Mouse (Mus musculus): ENCODE data around the gene Krt80. TPM values are rescaled to one million over a fixed set of nuclear protein-coding genes. Genes with fewer than 3 reads are reported as not detected.

Gene Krt80
- polyA plus RNA-seq (2014; fragmentation: Nextera tagmentation; extraction: Ambion mirVana) = 0.09 TPM in 1 of 2 replicates, not detected in the other

DNA sequence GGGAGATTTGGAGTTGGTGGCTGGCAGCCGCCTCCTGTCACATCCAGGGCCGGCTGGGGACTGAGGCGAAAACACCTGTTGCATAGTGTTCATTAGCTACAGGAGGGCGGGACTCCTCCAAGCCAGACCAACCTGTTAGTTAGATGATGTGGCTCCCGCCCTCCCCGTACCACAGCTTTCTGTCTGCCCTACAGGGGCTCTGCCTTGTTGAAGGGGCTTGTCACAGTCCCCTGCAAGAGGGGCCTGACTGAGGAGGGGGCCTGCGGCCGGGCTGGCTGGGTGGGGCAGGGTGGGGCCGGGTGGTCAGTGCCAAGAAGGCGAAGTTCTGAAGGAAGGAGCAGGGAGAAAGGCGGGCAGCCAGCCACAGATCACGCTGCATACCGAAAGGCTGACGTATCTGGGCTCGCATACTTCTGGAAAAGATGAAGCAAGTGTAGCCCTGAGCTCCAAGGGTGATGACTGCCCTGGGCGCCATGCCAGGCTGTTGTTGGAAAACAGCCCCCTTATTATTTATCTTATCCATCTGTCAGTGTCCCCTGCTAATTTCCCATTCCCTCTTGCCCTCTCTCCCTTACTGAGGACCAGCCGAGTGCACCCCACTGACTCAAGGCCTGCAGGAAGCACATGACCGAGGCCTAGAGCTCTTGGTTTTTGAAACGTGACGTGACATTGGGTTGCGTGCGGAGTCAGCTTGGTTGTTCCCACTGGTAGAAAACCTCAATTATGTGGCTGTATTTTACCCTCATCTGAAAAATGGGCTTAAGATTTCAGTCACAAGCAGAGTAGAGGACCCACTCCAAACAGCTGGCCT lies at the start of gene Krt80:
Krt80 (minus strand) TSS at position 62 of the 811 bp plus-strand sequence.
- no peaks in the 10 kb centered on the region for H3K36me3 ChIP-seq (ENCODE audit: control insufficient read depth, insufficient read depth, low read length)
- H3K9ac ChIP-seq (ENCODE audit: low read depth, low read length) = no peak within 1 kb of the TSS
- no peaks in the 10 kb centered on the region for H3K4me1 ChIP-seq (replicated peaks; ENCODE audit: control insufficient read depth, insufficient read depth, low read length)
- ATAC-seq (ENCODE audit: low FRiP score) (no peak), DNase-seq (ENCODE audit: low spot score) (no peak)
- H3K4me3 ChIP-seq (ENCODE audit: low read depth, low read length) = no peak within 1 kb of the TSS
- WGBS = 64% methylated on average over 22 of the region's 22 CpGs
- no peak within 1 kb of the TSS for H3K4me2 ChIP-seq (replicated peaks; ENCODE audit: low read depth, low read length)
- H3K27ac ChIP-seq (ENCODE audit: low read depth, low read length) = no peak within 1 kb of the TSS
- H3K9me3 ChIP-seq (ENCODE audit: control insufficient read depth, low read length) = no peaks in the 10 kb centered on the region
- H3K27me3 ChIP-seq (ENCODE audit: control insufficient read depth, insufficient read depth, low read length) = no peaks in the 10 kb centered on the region

DNA sequence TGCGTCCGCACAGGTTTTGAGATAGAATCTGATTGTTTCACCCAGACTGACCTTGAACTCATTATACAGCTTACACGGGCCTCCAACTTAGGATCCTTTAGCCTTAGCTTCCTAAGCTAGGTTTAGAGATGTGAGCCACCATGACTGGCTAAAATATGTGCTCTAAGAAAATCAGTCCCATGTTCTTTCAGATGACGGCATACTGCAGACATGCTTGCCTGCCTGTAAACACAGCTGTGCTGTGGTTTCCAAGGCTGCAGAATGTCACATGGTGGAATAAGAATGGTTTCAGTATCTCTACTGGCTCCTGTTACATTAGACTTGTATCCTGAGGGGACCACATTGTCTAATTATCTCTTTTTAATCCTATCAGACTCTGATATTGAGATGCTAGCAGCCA lies 49.0 kb upstream of the Krt80 start:
- H3K4me1 ChIP-seq (replicated peaks; ENCODE audit: control insufficient read depth, insufficient read depth, low read length) = no peaks in the 10 kb centered on the region
- no peaks in the 10 kb centered on the region for H3K36me3 ChIP-seq (ENCODE audit: control insufficient read depth, insufficient read depth, low read length)
- no peak overlapping the region for H3K4me2 ChIP-seq (replicated peaks; ENCODE audit: low read depth, low read length)
- no peak overlapping the region for H3K4me3 ChIP-seq (ENCODE audit: low read depth, low read length)
- no peaks in the 10 kb centered on the region; the same call in 1 of the 2 replicates for H3K27me3 ChIP-seq (ENCODE audit: control insufficient read depth, insufficient read depth, low read length)
- 94% methylated on average over 4 of the region's 4 CpGs for WGBS
- no peak for DNase-seq (ENCODE audit: low spot score)
- H3K9ac ChIP-seq (ENCODE audit: low read depth, low read length) = no peak overlapping the region
- no peaks in the 10 kb centered on the region for H3K9me3 ChIP-seq (ENCODE audit: control insufficient read depth, low read length)
- no peak overlapping the region for H3K27ac ChIP-seq (ENCODE audit: low read depth, low read length)
- no peak for ATAC-seq (ENCODE audit: low FRiP score)

DNA sequence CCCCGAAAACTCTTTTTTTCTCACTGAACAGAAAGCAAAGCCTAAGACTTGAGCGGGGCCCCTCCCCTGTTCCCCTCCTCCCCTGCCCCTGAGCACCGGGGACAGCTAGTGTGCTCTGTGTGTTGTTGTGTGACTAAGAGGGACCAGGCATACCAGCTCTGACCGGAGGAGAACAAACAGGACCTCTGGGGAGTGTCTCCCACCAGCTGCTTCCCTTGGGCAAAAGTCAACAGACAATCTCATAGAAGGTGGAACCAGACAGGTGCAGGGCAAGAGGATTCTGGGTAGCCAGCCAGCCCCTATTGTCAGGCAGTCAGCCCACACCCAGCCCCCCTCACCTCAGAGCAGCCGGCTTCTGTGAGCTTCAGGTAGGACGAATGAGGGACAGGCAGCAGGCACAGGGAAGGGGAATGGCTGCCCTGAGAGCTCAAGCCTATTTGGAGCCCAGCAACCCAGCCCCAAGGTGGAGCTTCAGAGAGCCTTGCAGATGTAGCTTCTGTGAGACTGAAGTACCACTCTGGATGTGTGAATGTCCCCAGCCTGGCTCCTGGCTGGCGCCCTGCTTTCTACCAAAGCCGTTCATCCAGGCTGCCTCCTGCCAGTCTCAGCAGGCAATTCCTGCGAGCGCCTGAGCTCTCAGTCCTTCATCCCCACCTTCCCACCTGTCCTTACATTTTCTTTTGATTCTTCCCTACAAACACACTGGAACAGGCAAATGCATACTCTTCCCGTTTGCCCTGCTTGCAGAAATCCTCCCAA lies 45.0 kb upstream of the Krt80 start:
- Histone ChIP-seq H3K27me3 (ENCODE audit: control insufficient read depth, insufficient read depth, low read length) (peaks cover 12% of the 10 kb centered on the region), H3K4me3 (ENCODE audit: low read depth, low read length) (no peak overlapping the region), H3K27ac (ENCODE audit: low read depth, low read length) (no peak overlapping the region), H3K4me1 (replicated peaks; ENCODE audit: control insufficient read depth, insufficient read depth, low read length) (no peaks in the 10 kb centered on the region), H3K9ac (ENCODE audit: low read depth, low read length) (no peak overlapping the region), H3K9me3 (ENCODE audit: control insufficient read depth, low read length) (no peaks in the 10 kb centered on the region), H3K4me2 (replicated peaks; ENCODE audit: low read depth, low read length) (no peak overlapping the region), H3K36me3 (ENCODE audit: control insufficient read depth, insufficient read depth, low read length) (no peaks in the 10 kb centered on the region)
- WGBS = 49% methylated on average over 11 of the region's 11 CpGs
- DNase-seq (ENCODE audit: low spot score) = no peak
- ATAC-seq (ENCODE audit: low FRiP score) = no peak

DNA sequence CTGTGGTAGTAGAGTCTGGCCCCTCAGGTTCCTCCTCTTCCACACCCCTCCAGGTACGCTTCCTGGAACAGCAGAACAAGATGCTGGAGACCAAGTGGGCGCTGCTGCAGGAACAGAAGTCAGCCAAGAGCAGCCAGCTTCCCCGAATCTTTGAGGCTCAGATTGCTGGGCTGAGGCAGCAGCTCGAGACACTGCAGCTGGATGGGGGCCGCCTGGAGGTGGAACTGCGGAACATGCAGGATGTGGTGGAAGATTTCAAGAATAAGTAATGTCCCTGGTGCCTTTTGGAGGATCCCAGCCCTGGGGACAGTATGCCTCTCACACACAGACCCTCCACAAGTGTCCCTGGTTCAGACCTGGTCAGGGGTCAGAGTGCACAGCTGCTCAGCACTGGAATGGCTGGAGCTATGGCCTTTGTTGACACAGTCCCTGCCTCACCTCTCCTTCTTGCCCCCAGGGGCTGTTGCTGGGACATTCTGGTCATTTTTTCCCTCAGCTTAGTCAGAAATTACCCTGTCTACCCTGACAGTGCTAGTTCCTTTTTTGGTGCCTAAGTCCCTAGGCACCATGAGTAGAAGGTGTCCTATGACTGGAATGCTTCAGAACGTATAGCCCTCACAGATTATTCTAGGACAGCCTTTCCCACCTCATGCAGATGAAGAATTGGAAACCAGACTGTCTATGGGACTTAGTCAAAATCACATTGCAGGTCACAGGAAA lies 44.1 kb upstream of the Krt80 start:
- Histone ChIP-seq H3K9ac (ENCODE audit: low read depth, low read length) (no peak overlapping the region), H3K4me3 (ENCODE audit: low read depth, low read length) (no peak overlapping the region), H3K36me3 (ENCODE audit: control insufficient read depth, insufficient read depth, low read length) (no peaks in the 10 kb centered on the region), H3K27ac (ENCODE audit: low read depth, low read length) (no peak overlapping the region), H3K27me3 (ENCODE audit: control insufficient read depth, insufficient read depth, low read length) (peaks cover 12% of the 10 kb centered on the region), H3K9me3 (ENCODE audit: control insufficient read depth, low read length) (no peaks in the 10 kb centered on the region), H3K4me1 (replicated peaks; ENCODE audit: control insufficient read depth, insufficient read depth, low read length) (no peaks in the 10 kb centered on the region), H3K4me2 (replicated peaks; ENCODE audit: low read depth, low read length) (no peak overlapping the region)
- ATAC-seq (ENCODE audit: low FRiP score) = no peak
- WGBS = 53% methylated on average over 7 of the region's 7 CpGs
- no peak for DNase-seq (ENCODE audit: low spot score)

DNA sequence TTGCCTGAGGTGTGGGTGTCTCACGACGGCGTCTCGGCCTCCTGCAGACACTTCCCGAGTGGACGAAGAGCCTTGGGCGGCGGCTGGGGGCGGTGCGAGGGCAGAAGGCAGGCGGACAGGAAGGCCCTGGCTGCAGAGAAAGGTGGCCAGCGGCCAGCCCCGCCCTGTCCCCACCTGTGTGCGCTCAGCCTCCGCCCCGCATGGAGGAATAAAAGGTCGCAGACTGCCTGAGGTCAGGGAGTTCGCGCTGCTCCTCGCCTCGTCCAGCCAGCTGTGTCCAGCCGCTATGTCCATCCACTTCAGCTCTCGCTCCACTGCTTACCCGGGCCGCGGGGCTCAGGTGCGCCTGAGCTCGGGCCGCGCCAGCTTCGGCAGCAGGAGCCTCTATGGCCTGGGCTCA lies 42.2 kb upstream of the Krt80 start:
- no peak for ATAC-seq (ENCODE audit: low FRiP score)
- H3K27ac ChIP-seq (ENCODE audit: low read depth, low read length) = no peak overlapping the region
- peaks cover 12% of the 10 kb centered on the region for H3K27me3 ChIP-seq (ENCODE audit: control insufficient read depth, insufficient read depth, low read length)
- H3K36me3 ChIP-seq (ENCODE audit: control insufficient read depth, insufficient read depth, low read length) = no peaks in the 10 kb centered on the region
- H3K9me3 ChIP-seq (ENCODE audit: control insufficient read depth, low read length) = no peaks in the 10 kb centered on the region
- no peak overlapping the region for H3K4me3 ChIP-seq (ENCODE audit: low read depth, low read length)
- H3K9ac ChIP-seq (ENCODE audit: low read depth, low read length) = no peak overlapping the region
- 20% methylated on average over 31 of the region's 31 CpGs for WGBS
- DNase-seq (ENCODE audit: low spot score) = no peak
- no peak overlapping the region for H3K4me2 ChIP-seq (replicated peaks; ENCODE audit: low read depth, low read length)
- no peaks in the 10 kb centered on the region for H3K4me1 ChIP-seq (replicated peaks; ENCODE audit: control insufficient read depth, insufficient read depth, low read length)

DNA sequence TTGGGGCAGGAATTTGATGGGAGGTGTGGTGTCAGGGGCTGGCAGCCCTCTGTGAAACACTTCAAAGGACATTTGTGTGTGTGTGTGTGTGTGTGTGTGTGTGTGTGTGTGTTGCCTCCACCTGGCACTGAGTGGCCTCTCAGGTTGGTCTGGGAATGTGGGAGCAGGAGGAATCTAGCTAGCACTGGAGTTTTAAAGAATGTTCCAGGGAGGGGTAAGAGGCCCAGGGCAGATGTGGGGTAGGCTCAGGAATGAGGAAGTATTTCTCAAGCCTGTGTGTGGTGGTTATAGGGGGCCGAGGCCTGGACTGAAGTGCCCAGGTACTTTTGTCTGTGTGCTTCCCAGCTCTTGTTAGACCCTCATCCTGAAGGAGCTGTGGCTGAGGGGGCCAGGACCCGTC lies 40.8 kb upstream of the Krt80 start, which contains the start of gene Krt7:
Krt7 (plus strand) TSS at position 269 of the 400 bp plus-strand sequence.
- H3K9ac ChIP-seq (ENCODE audit: low read depth, low read length) = no peak within 1 kb of the TSS
- WGBS = 52% methylated on average over 2 of the region's 2 CpGs
- DNase-seq (ENCODE audit: low spot score) = no peak
- no peaks in the 10 kb centered on the region for H3K4me1 ChIP-seq (replicated peaks; ENCODE audit: control insufficient read depth, insufficient read depth, low read length)
- peaks cover 12% of the 10 kb centered on the region for H3K27me3 ChIP-seq (ENCODE audit: control insufficient read depth, insufficient read depth, low read length)
- H3K9me3 ChIP-seq (ENCODE audit: control insufficient read depth, low read length) = no peaks in the 10 kb centered on the region
- H3K36me3 ChIP-seq (ENCODE audit: control insufficient read depth, insufficient read depth, low read length) = no peaks in the 10 kb centered on the region
- H3K4me2 ChIP-seq (replicated peaks; ENCODE audit: low read depth, low read length) = no peak within 1 kb of the TSS
- no peak within 1 kb of the TSS for H3K4me3 ChIP-seq (ENCODE audit: low read depth, low read length)
- no peak for ATAC-seq (ENCODE audit: low FRiP score)
- no peak within 1 kb of the TSS for H3K27ac ChIP-seq (ENCODE audit: low read depth, low read length)

DNA sequence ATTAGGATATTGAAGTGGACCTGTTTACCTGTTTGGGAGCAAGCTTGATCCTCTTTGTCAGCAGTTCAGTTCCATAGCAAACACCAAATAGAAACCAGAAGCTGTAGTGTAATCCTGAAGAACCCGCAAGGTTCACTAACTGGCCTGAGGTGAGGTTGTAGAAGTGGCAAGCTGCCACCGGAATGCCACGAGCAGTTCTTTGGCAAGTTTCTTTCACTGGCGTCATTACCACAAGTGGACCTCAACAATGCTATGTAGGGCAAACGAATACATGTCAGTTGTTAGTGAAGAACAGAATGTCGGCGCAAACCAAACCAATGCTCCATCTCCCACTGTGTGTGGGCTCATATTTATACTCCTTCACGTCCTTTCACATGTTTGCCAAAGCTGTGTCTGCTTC lies 28.3 kb upstream of the Krt80 start:
- Histone ChIP-seq H3K27ac (ENCODE audit: low read depth, low read length) (no peak overlapping the region), H3K9me3 (ENCODE audit: control insufficient read depth, low read length) (no peaks in the 10 kb centered on the region), H3K27me3 (ENCODE audit: control insufficient read depth, insufficient read depth, low read length) (no peaks in the 10 kb centered on the region), H3K36me3 (ENCODE audit: control insufficient read depth, insufficient read depth, low read length) (no peaks in the 10 kb centered on the region), H3K4me1 (replicated peaks; ENCODE audit: control insufficient read depth, insufficient read depth, low read length) (no peaks in the 10 kb centered on the region), H3K9ac (ENCODE audit: low read depth, low read length) (no peak overlapping the region), H3K4me3 (ENCODE audit: low read depth, low read length) (no peak overlapping the region), H3K4me2 (replicated peaks; ENCODE audit: low read depth, low read length) (no peak overlapping the region)
- WGBS = 84% methylated on average over 8 of the region's 8 CpGs
- no peak for DNase-seq (ENCODE audit: low spot score)
- ATAC-seq (ENCODE audit: low FRiP score) = no peak

DNA sequence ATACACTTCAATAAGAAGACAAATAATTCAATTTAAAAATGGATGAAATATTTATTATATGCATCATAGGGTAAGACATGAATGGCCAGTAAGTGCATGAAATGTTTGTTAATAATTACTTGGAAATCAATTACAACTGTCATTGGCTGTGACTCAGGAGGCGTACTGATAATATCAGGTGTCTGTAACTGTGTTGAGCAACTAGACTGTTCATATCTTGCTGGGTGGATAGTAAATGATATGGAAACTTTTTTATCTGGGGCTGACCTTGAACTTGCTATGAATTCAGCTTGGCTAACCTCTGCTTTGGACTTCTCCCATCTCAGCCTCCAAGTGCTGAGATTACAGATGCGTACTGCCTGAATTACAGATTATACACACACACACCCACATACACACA lies 27.7 kb upstream of the Krt80 start:
- Histone ChIP-seq H3K9ac (ENCODE audit: low read depth, low read length) (no peak overlapping the region), H3K36me3 (ENCODE audit: control insufficient read depth, insufficient read depth, low read length) (no peaks in the 10 kb centered on the region), H3K27ac (ENCODE audit: low read depth, low read length) (no peak overlapping the region), H3K4me1 (replicated peaks; ENCODE audit: control insufficient read depth, insufficient read depth, low read length) (no peaks in the 10 kb centered on the region), H3K27me3 (ENCODE audit: control insufficient read depth, insufficient read depth, low read length) (no peaks in the 10 kb centered on the region), H3K4me3 (ENCODE audit: low read depth, low read length) (no peak overlapping the region), H3K4me2 (replicated peaks; ENCODE audit: low read depth, low read length) (no peak overlapping the region), H3K9me3 (ENCODE audit: control insufficient read depth, low read length) (no peaks in the 10 kb centered on the region)
- ATAC-seq (ENCODE audit: low FRiP score) (no peak), DNase-seq (ENCODE audit: low spot score) (no peak)
- 89% methylated on average over 2 of the region's 2 CpGs for WGBS

Data from hindbrain, embryonic 11.5 days (tissue).